Mouse (Mus musculus): ENCODE data around the gene St3gal5. TPM values are rescaled to one million over a fixed set of nuclear protein-coding genes. Genes with fewer than 3 reads are reported as not detected.

The St3gal5 gene
- total RNA-seq, 2 experiments from 2014 or later: 33.5 to 37.6 TPM

GRCm38 (mm10) chr6:72098021-72098655, 746 bp downstream of the St3gal5 start:
- DNase-seq: peak; percentile 34

GRCm38 (mm10) chr6:72098691-72099090, 1.3 kb downstream of the St3gal5 start:
- no peak for DNase-seq

DNA sequence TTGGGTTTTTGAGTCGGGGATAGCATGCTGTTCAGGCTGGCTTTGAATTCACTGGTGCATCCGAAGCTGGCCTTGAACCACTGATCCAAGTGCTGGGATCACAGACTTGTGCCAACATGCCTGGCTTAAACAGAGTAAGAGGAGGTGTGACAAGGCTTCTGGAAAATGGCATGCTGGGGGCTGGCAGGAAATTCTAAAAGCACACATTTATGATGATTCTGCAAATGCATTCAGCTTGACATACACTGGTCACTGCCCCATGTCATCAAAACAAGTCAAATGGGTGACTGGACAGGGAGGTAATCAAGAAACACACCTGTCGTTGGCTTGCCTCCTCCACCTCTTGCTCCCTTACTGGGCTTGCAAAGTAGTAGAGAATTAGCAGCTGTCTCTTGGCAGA, 1.9 kb downstream of the St3gal5 start:
- no peak for DNase-seq

DNA sequence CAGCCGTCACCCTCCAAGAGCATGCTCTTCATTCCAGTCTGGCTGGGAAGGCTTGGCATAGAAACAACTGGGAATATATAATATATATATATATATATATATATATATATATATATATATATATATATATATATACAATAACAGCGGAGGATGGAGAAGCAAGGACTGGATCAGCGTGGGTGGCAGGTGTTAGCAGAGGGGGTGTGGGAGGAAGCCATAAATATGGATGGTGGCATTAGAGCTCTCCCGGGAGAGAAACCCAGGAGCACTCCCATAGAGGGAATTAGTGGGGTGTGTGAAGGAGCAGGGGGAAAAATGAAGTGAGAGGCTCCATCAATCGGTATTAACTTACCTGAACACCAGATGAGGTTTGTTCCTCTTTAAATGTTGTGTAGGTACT, 2.8 kb downstream of the St3gal5 start:
- DNase-seq: no peak

DNA sequence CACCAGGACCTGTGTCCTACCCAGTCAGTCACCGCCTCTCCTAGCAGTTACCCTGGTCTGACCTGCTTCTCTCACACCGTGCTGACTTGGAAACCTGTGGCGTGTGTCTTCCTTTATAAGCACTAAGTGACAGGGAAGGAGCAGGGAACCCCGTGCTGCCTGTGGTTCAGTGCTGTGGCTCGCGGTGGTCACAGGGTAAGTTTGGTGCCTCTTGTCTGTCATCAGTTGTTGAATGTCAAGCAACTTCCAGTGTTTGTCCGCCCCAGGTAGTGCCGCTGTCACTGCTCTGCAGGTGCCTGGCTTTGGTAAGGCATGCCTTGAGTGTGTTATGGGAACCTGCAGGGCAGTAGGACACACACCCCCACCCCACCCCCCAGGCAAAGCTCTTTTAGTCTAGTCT, 3.5 kb downstream of the St3gal5 start:
- DNase-seq: no peak

DNA sequence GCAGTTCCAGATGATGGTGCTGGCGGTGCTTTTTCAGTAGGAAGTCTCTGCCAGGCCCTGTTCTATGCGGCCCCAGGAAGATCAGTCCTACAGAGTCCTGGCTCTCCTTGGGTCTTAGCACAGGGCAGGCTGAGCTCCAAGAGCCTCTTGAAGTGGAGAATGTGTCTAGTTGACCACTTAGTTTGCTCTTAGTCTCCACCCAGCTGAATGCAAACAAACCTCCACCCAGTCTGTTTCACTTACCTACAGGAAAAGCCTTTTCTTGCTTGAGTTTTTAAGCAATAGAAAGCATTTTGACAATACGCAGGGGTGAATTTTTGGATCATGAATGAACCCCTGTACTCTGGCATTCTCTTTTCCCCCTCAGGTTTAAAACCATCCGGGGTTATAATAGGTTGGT, 4.0 kb downstream of the St3gal5 start:
- DNase-seq: no peak

- DNase-seq: no peak
These were observed 4.7 kb downstream of the St3gal5 start for GRCm38 (mm10) chr6:72102066-72102465.

DNA sequence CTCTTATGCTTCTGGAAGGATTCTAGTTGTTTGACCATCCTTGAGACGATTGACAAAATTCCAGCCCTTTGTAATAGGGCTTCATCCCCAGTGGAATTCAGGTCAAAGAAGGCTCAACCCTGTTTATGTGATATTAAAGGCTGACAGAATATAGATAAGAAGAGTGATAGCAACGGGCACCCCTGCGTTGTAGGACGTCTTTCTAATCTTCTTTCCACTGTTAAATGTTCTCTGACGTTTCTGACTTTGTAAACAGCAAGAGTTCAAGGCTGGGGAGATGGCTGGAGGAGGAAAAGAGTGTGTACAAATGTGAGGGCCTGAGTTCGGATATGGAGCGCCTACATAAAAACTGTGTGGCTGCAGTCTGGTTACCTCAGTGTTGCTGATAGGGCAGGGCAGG, 7.1 kb downstream of the St3gal5 start:
- DNase-seq: no peak

DNA sequence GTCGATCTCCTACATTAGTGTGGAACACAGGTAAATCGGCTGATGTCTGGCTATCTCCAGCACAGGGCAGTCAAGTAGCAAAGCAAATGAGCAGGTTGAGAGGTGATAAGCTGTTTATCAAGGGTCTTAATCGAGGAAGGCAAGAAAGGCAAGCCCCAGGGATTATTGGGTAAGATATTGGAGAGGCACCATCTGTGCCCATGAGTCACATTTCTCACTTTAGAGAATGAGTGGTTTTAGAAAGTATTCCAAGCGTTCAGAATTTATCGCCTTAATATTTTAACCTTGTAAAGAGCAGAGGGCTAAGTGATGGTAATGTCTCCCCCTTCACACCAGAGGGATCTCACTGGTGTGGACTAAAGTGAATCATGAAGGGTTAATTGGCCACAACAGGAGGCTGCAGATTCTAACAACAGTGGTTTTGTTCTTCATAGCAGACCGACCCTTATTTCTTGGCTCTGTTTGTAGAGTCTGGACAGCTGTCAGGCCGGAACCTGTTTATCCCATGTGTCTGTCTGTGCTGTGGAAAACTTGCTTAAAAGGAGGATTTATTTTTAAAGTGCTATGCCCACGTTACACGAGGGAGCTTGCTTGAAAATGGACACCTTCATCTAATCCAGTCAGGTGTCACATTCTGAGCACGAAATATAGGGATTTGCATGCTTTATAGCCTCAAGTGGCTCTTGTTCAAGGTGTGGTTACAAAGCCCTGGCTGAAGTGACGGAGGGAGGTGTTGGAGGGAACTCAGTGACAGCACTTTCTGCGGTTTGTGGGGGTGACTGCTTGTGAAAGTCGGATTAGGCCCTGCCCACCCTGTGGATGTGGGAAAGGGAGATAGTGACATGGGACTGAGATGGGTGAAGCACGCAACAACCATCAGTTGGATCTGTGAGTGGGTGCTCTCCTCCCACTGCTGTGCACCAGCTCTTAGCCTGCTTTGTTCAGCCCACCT, 11.8 kb downstream of the St3gal5 start:
- no peak for DNase-seq

DNA sequence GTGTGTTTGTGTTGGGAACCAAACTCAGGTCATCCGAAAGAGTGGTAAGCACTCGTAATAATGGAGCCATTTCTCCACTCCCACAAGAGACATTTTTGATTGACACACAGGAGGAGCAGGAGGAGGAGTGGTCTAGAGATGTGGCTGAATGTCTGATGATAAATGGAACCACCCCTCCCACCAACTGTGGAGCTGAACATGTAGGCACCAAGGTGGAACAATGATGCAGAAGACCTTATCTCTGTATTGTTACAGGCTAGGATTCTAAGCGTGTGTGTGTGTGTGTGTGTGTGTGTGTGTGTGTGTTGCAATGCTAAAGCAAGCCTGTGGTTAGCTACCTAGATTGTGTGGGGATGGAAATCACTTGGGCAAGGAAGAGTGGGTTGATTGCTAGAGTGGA, 13.2 kb downstream of the St3gal5 start:
- DNase-seq: no peak

GRCm38 (mm10) chr6:72112575-72112974, 15.2 kb downstream of the St3gal5 start:
- DNase-seq: no peak

- DNase-seq: no peak
These were observed 15.8 kb downstream of the St3gal5 start for GRCm38 (mm10) chr6:72113093-72113702.

- DNase-seq: no peak
These were observed 17.5 kb downstream of the St3gal5 start for GRCm38 (mm10) chr6:72114902-72115301.

DNA sequence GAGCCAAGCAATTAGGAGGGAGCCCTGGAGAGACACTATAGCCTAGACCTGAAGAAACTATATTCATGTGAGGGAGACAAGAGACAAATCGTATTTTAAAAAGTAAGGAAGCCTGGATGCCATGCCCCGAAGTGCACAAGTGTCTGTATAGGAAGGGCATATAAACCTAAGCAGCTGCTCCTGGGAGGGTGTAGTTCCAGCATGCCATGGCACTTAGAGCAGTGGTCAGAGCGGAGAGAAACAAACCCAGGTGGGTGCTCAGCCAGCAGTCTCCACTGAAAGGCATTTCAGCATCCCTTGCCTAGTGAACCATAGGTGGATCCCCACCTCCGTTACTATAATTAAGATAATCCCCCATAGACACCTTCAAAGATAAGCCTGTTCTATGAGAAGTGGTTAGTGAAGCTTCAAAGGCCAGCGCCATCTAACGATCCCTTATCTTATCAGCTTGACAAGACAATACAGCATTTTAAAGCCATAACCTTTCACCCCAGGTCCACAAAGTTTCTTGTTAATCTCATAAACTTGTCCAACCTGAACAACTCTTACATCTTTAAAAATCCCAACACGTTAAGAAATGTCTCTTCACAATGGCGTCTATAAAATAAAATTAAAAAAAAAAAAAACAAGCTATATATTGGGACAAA, 20.1 kb downstream of the St3gal5 start:
- DNase-seq: no peak

GRCm38 (mm10) chr6:72119870-72120269, 22.5 kb downstream of the St3gal5 start:
- no peak for DNase-seq

DNA sequence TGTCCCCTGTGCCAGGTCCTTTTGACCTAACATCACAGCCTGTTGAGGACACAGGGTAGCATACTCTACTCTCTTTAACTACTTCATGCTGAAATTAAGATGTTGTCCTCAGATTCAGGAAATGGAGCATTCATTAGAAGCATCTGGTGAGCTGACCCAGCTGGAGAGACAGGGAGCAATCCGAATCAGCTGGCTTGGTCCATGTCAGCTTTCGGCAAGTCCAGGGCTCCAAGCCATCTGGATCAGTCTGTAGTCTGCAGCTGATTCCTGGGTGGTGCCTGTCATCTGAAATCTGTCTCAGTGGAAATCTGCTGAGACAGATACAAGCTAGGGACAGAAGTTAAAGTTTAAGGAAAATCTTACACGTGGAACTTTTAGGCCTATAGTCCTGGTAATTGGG, 23.9 kb downstream of the St3gal5 start:
- peak; percentile 47 for DNase-seq

- DNase-seq: no peak
These were observed 25.1 kb downstream of the St3gal5 start for GRCm38 (mm10) chr6:72122515-72122914.

DNA sequence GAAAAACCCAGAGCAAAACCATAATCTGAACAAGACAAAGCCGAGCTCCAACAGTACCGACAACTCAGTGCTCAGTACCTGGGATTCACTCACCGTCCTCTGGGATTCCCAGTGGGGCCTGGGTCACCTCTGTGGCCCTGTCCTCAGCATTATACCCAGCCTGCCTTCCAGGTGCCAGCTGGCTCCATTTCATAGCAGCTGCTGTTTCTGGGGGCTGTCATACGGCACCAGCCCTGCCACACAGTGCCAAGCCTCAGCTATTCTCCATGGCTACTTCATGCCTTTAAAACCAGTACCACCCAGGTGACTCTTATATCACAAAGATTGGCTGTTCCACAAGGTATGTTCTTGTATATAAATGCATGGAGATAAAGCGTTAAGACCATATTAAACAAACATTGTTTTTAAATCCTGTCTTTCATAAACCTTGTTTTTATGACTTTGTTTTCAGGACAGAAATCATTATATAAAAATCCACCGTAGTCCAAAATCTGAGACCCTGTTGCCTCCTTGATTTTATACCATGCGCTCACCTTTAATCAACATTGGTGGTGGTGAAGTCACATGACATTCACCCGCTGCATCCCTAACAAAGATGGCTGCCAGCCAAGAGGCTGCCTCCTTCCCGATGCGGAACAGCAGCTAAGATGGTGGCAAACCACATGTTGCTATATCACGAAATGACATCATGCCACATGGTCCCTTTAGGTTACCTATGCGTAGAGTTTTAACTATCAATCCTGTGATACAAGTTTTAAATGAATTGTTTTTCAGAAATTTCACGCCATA, 27.1 kb downstream of the St3gal5 start:
- no peak for DNase-seq

GRCm38 (mm10) chr6:72126128-72126917, 28.9 kb downstream of the St3gal5 start:
- DNase-seq: no peak

- DNase-seq: no peak
These were observed 32.7 kb downstream of the St3gal5 start for GRCm38 (mm10) chr6:72130056-72130455.

GRCm38 (mm10) chr6:72132671-72133214, 35.4 kb downstream of the St3gal5 start:
- DNase-seq: no peak

Data from heart, postnatal 4 days (tissue).